Mouse (Mus musculus) layer of hippocampus, adult 2 months (tissue): ENCODE measurements around the gene Dnah11. TPM values are rescaled to one million over a fixed set of nuclear protein-coding genes. Genes with fewer than 3 reads are reported as not detected.
A peak's percentile ranks its signal among the peaks of the same experiment; 100 is the strongest.

ENCODE experiments used
- DNase-seq, 2 experiments: peaks; one replicate each; pipeline ENCODE4 v3.0.0; 2022; ENCODE audit warnings: low spot score in 2 of 2
- H3K27ac ChIP-seq: fragments of 200-600 bp; 2 replicates; pipeline ENCODE4 v1.8.1; 2022
- H3K4me3 ChIP-seq: fragments of 200-600 bp; 2 replicates; pipeline ENCODE4 v1.8.1; 2022; ENCODE audit warnings: mild to moderate bottlenecking
- CTCF ChIP-seq: fragments of 200-600 bp; conservative IDR thresholded peaks from 2 replicates; pipeline ENCODE4 v1.8.1; 2022; ENCODE audit warnings: antibody characterized with exemption, mild to moderate bottlenecking, moderate library complexity
- total RNA-seq, 2 experiments: library from RNA; stranded (reverse); gene quantifications; 2 replicates each; pipeline ENCODE4 v1.2.3; 2021

The Dnah11 gene
- total RNA-seq, 2 experiments from 2014 or later, result 0.97 to 1.1 TPM

DNA sequence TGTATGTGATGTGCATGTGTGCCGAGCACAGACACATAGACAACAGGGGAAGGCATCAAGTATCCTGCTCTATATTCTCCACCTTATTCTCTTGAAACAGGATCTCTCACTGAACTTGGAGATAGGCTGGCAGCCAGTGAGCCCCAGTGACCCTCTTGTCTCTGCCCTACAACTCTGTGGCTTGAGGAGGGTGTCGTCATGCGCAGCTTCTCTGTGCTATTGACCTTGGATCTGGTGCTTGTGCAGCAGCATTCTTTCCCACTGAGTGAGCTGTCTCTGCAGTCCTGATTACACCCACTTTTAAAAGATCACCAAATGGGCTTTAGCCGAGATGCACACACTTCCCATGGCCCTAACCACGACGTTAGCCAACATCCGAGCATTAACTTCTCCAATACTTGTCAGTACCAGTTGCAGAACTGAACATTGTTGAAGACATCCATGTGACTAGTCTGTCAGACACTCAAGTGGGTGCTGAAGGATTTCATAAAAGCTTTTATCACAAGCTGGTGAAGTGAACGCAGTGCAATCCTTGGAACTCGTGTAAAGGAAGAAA is 120.3 kb downstream of the Dnah11 start:
- H3K27ac ChIP-seq, result no peak overlapping the region
- H3K4me3 ChIP-seq, result no peak overlapping the region
- no peak for TF ChIP-seq CTCF
- DNase-seq, result no peak

DNA sequence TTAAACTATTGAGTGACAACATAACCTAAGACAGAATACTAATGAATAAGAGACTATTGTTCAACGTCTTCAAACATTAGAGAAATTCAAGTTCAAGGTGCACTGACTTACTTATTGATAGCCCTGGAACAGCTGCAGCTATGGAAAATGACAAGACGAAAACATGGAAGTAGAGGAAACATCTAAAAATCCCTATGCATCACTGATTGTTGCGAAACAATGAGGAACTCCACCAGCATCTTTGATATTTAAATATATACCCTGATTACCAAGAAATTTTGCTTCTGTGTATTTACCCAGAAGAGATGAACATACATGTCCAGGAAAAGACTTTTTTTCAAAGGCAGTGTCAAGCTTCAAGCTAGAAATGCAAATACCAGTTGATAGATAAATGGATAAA is 122.0 kb downstream of the Dnah11 start:
- TF ChIP-seq CTCF, result no peak
- no peak for DNase-seq
- Histone ChIP-seq H3K27ac (no peak overlapping the region), H3K4me3 (no peak overlapping the region)

DNA sequence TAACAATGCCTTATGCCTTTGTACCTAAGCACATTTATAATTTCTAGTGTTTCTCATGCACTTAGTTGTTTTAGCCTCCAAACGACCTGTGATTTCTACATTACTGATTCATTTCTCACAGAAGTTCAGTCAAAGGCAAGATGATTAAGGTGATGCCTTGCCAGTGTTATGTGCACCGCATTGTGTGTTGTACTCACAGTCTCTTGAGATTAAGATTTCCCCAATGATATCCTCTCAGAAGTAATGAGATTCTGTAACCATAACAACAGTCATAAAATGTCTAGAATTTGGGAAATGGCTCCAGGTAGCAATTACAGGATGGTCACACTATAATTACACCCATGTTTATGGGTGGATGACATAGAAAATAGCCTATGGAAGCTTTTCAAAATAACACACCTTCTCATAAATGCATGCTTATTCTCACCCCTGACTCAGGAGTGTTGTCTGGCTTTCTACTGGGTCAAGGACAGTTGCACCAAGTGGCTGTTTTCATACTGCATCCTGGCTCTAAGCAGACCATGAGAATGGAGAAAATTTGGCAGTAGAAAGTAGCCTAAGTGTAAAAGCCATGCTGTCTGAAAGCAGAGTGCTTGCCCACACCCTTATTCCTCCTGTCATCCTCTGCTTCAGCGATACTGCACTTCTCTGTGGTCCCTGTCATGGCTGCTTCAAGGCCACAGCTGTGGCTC is 126.5 kb downstream of the Dnah11 start:
- Histone ChIP-seq H3K27ac (no peak overlapping the region), H3K4me3 (no peak overlapping the region)
- no peak for DNase-seq
- no peak for TF ChIP-seq CTCF

DNA sequence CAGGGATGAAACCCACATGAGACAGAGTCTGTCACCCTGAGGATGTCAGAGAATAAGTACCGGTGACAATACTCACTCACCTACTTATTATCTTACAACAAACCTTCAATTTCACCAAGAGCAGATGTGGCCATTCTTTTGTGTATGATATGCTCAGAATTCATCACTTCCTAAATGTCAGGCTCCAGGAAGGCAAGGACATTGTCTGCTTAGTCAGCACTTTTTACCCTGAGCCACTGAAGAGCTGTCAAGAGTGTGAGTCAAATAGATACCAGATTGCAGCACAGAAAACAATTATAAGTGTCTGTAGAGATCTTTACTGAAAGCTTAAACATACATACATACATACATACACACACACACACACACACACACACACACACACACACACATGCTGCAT is 127.2 kb downstream of the Dnah11 start:
- H3K27ac ChIP-seq, result no peak overlapping the region
- DNase-seq, result no peak
- no peak for TF ChIP-seq CTCF
- no peak overlapping the region for H3K4me3 ChIP-seq

DNA sequence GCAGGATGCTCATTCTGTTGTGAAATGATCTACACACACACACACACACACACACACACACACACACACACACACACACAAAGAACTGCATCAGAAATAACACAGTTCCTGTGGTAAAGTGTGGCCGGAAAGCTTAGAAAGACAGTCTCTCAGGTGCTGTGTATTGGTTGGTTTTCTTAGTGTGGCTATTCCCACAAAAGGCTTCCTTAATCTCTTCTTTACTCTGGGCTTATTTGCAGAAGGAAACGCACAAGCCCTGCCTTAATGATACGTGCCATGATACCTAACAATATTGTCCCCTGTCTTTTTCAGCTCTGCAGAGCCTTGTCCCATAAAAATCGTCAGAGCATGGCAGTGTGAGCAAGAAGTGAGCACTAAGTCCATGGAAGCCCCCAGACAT is 130.1 kb downstream of the Dnah11 start:
- no peak for TF ChIP-seq CTCF
- peak in 1 of 2 experiments; percentile 16 for DNase-seq
- no peak overlapping the region for H3K27ac ChIP-seq
- H3K4me3 ChIP-seq, result no peak overlapping the region

DNA sequence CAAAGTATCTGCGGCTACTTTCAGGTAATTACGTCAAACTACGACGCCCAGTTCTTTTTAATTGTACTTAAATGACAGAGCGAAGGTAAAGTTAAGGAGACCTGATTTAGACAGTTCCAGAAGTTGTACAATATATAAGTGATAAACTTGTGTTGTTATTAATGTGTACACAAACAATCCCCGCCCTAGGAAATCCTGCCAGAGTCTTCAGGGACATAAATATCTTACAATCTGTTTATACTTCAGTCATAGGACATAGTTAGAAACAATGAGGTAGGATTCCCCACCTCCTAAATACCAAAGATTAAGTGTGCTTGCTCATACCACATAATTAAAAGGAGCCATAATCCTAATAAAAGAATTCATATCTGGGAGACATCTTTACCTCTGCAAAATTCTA is 136.5 kb downstream of the Dnah11 start:
- no peak for DNase-seq
- Histone ChIP-seq H3K4me3 (no peak overlapping the region), H3K27ac (no peak overlapping the region)
- no peak for TF ChIP-seq CTCF

DNA sequence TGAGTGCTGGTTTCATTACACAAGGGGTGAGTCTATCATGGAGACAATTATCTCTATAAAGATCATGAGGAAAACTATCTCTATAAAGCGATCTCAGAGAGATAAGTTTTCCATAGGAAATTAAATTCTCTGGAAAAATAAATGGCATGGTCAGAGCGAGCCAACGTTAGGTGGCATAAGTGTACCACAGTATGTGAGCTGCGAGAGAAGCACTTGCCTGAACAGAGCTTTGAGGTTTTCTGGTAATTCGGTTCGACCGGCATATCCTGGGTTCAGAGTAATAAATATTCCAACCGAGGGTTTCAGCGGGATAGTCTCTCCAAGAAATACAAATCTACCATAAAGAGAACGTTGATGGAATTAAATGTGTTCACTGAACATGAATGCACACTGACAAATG is 142.0 kb downstream of the Dnah11 start:
- no peak overlapping the region for H3K27ac ChIP-seq
- TF ChIP-seq CTCF, result peak; percentile 76
- peak in 1 of 2 experiments; percentile 31 for DNase-seq
- H3K4me3 ChIP-seq, result no peak overlapping the region

DNA sequence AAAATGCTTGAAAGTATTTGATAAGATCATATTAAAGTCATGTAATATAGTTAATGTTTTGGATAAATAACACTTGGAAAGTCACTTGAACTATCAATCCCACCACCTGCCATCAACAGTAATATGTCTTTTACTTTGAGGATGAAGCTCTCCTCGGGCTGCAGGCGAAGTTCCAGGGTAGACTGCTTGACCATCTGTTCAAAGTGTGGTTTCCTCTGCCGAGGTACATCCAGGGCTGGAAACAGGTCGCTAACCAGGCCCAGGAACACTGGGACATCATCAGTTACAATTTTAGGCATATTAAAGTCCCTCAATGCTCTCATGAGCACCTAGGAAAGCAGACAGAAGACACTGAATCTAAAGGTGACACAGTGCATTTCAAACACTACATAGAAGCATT is 153.5 kb downstream of the Dnah11 start:
- no peak for DNase-seq
- no peak overlapping the region for H3K27ac ChIP-seq
- no peak overlapping the region for H3K4me3 ChIP-seq
- TF ChIP-seq CTCF, result no peak

DNA sequence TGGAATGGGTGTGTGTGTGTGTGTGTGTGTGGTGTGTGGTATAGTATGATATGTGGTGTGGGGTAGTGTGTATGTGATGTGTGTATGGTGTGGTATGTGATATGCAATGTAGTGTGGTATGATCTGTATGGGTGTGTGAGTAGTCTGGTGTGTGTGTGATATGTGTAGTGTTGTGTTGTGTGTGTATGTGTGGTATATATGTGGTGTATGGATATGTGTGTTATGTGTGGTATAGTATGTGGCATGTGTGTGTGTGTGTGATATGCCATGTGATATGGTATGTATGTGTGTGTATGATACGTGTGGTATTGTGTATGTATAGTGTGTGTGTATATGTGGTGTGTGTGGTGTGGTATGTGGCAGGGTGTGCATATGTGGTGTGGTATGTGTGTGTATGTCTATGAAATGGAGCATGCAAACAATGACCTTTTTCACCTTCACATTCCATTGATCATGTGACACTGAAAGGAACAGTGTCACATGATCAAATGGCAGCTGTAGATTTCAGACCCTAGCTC is 155.7 kb downstream of the Dnah11 start:
- H3K27ac ChIP-seq, result no peak overlapping the region
- H3K4me3 ChIP-seq, result no peak overlapping the region
- no peak for DNase-seq
- TF ChIP-seq CTCF, result no peak

DNA sequence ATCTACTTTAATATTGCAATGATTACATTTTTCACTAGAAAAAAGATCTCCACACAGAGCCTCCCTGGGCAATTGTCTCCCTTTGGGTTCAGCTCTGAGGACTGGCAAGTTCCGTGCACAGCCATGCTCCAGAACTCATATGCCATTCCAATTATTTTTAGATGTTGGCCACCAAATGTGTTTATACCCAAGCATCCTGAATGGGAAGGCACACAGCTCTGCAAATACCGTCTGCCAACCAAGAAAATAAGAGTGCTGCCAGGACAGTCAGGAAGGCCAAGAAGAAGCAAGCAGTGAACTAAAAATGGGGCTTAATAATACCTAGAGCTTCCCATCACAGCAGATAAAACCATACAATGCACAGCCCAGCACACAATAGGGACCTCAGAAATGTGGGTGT is 156.6 kb downstream of the Dnah11 start:
- no peak overlapping the region for H3K27ac ChIP-seq
- no peak for DNase-seq
- H3K4me3 ChIP-seq, result no peak overlapping the region
- TF ChIP-seq CTCF, result no peak

DNA sequence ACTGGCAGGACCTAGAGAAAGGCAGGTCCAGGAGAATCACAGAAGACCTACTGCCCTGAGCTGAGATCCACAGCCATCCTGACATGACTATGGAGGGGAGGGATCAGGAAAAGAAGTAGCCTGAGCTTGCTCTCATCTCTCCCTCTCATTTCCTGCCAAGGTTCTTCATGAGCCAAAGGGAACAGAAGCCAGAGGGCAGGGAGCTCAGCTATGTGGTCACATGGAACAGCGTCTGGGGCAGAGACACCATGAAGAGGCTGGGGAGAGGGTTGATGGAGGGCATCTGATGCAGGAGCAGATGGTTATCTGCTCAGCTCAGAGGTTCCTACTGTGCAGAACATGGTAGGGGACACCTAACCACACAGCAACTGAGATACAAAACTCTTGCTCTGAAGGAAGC is 163.9 kb downstream of the Dnah11 start:
- DNase-seq, result no peak
- Histone ChIP-seq H3K27ac (no peak overlapping the region), H3K4me3 (no peak overlapping the region)
- TF ChIP-seq CTCF, result no peak

DNA sequence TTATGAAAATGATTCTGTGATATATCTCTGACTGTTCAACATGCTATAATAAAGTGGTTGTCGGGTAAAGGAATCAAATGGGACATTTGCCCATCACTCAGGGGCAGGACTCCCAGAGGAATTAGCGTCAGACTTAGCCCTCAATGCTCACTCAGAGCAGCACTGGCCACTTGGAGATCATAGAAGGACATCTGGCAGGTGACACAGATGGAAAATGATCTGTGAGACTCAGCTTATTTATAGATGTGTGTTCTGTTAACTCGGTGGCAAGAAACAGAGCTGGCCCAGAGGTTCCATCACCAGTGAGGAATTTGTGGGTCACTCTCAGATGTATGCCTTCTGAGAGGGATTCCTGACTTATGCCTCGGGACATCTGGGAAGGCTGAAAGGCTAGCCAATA is 173.1 kb downstream of the Dnah11 start:
- no peak for TF ChIP-seq CTCF
- Histone ChIP-seq H3K4me3 (no peak overlapping the region), H3K27ac (no peak overlapping the region)
- no peak for DNase-seq

DNA sequence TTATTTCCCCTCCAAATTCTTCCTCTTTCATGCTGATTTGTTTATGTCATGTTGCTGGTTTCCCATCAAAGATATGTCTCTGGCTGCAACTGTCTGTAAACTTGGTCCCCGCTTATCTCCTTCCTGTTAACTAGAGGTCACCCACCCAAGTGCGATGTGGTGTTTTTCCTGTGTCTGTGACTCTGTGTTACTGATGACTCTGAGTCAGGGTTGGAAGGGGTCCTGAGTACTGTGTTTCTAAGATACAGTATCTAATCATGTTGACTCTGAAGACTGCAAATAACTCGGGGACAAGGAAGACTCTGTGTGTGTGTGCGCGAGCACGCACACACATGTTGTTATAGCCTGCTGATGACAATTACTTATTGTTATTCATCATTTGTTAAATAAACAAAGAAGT is 179.9 kb downstream of the Dnah11 start:
- Histone ChIP-seq H3K4me3 (no peak overlapping the region), H3K27ac (no peak overlapping the region)
- no peak for TF ChIP-seq CTCF
- DNase-seq, result no peak

DNA sequence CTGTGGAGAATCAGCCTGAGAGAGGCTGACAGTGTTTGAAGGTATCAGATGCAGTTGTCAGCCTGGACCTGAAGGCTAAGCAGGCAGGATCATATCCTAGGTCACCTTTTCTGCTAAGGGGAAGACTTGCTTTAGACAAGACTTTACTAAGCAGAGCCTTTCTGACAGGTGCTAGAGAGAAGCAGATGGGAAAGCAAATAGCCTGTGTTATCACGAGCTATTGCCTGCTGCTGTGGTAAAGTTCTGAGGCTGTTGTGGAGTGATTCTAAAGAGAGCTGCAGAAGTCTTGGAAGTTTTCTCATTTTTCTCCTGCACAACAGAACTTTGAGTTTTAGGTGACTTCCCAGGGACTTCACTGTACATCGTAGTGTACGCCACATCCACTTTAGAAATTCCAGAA is 185.0 kb downstream of the Dnah11 start:
- no peak for DNase-seq
- no peak overlapping the region for H3K4me3 ChIP-seq
- TF ChIP-seq CTCF, result no peak
- no peak overlapping the region for H3K27ac ChIP-seq
